Mouse (Mus musculus) heart, postnatal 0 days (tissue): ENCODE measurements around the gene Nkg7.

Experiments used
- CTCF ChIP-seq: IDR thresholded peaks from 2 replicates; pipeline ENCODE4 v1.5.1; 2016; ENCODE audit warnings: antibody characterized with exemption, control low read depth, low read depth
- EP300 ChIP-seq: IDR thresholded peaks from 2 replicates; pipeline ENCODE4 v1.6.1; 2016; ENCODE audit warnings: antibody characterized with exemption, low read depth

DNA sequence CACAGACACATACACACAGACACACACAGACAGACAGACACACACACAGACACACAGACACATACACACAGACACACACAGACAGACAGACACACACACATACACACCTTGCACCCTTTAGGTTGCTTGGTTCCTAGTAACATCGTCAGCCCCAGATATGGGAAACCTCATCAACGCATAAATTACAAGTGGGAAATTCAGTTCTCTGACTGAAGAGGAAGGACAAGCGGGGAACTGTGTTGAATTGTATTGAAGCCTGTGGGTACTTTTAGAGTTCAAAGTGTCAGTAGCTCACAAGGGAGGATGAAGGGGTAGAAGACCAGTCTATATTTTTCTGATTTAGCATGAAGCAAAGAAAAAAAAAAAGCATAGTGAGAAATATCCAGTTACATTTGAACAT, 29.3 kb upstream of the Nkg7 start:
- TF ChIP-seq CTCF (no peak), EP300 (no peak)
